Mouse (Mus musculus) heart, postnatal 4 days (tissue): Measurements from ENCODE around the gene Psma3. TPM values are rescaled to one million over a fixed set of nuclear protein-coding genes. Genes with fewer than 3 reads are reported as not detected.
"Not testable (repeated sequence)": the region's sequence is repeated elsewhere in the genome, so short reads cannot be mapped to it uniquely, and the experiment has no call there.

Experiments used
- DNase-seq: peaks from one replicate; pipeline ENCODE4 v3.0.0; 2021
- total RNA-seq, 2 experiments: library from RNA; stranded (reverse); gene quantifications; 2 replicates each; pipeline ENCODE4 v1.2.3; 2021

Gene Psma3
- total RNA-seq, 2 experiments from 2014 or later, result 257 to 261 TPM

- DNase-seq, result no peak
Measured at GRCm38 (mm10) chr12:71001456-71001855, 27.0 kb downstream of the Psma3 start.

- no peak for DNase-seq
Measured at GRCm38 (mm10) chr12:71003760-71004426, 29.5 kb downstream of the Psma3 start.

- DNase-seq, result no peak
Measured at GRCm38 (mm10) chr12:71006141-71006540, 31.7 kb downstream of the Psma3 start.

GRCm38 (mm10) chr12:71006901-71007300, 32.5 kb downstream of the Psma3 start:
- DNase-seq, result no peak

DNA sequence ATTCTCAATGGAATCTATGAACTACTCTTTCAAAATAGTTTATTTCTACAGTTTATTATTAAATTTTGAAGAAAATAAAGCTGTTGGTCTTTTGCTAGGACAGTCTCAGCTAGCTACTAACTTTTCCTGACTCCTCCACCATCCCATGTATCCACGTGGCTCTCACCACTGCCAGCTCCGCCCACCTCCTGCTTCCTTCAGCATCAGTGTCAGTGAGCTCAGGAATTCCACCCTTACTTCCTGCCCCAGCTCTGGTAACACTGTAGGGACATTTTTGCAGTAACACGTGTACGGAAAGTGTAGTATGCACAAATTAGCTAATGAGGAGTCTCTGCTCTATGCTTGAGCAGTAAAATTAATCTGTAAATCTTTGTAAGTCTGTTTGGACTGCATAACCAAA, 35.3 kb downstream of the Psma3 start:
- DNase-seq, result peak; percentile 62

- no peak for DNase-seq
Measured at GRCm38 (mm10) chr12:71014845-71015362, 40.5 kb downstream of the Psma3 start.

DNA sequence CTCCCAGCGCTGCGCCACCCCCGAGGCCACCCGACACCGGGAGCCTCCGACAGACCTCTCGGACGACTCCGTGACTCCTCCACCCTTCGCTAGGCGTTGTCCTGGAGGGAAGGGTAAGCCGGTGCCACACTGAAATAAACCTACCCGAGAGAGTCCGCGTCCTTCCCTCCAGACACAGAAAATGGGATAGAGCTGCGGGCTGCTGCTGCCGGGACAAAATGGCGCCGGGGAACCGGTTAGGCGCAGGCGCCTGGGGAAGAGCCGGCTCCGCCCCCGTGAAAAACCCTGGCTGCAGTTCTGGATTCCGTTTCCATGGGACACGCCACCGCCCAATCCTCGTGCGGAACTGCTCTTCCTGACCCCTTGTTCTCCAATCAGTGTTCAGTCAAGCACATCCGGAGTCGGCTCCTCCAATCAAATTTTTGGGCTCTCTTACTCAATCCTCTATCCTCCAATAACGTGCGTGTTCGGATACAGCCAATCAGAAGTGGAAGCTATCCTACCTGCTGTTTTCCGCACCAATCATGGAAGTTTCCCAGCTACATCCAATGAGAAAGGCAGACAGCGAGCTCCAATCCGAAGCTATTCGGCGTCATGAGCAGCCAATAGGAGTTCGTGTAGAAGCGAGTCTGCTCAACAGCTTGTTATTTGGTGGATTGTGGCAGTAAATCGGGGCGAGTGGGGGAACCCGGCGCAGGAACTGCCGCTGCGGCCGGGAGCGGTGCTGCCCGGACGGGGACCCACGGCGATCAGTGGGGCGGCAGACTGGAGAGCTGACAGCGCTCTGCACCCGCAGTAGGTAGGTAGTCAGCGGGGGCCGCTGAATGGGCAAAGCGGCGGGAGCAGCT, 41.2 kb downstream of the Psma3 start, which contains the start of gene Arid4a:
Gene Arid4a, plus strand, starts transcription at position 628 of the 848 bp plus-strand sequence.
- DNase-seq, result peak; percentile 95

DNA sequence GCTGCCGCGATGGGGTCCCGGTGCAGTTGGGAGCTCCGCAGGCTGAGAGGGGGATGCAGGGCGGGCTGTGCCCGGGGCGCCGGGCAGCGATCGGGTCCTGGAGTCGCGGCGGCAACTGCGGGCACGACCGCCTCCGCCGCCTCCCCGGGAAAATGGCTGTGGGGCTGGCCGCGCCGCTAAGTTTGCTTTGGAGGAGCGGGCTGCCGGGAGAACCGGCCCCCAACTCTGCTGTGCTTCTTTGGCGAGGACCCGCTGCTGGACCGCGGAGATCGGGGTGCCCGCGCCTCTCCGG, 41.7 kb downstream of the Psma3 start:
- DNase-seq, result no peak

DNA sequence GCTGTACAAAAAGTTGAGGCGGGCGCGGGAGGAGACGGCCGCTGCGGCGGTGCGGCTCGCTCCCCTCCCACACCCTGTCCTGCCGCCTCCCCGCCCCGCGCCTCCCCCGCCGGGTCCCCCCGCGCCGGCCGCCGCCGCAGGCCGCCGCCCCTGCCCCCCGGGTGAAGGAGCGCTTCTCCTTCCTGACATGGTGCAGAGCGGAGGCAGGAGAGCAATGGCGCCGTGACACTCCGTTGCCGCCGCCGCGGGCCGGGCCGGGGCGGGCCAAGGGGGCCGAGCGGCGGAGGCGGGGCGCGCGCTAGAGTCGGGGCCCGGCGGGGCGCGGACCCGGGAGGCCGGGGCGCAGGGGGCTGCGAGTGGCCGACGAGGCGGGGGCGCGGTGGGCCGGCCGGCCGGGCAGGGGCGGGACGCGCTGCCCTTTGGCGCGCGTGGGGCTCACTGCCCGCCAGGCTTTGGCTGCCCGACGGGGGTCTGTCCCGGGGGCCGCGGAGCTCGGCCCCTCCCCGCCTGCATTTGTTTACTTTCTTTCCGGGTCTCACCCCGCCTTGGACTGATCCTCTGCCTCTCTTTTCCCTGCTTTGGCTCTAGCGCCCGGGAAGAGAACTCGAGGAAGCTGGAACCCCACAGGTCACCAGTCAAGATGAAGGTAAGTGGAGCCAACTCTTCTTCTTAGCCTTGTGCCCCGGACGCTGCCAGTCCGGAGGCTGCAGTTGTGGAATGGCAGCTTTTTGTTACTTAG, 42.3 kb downstream of the Psma3 start:
- peak; percentile 57 for DNase-seq

GRCm38 (mm10) chr12:71017242-71017571, 42.8 kb downstream of the Psma3 start:
- no peak for DNase-seq

DNA sequence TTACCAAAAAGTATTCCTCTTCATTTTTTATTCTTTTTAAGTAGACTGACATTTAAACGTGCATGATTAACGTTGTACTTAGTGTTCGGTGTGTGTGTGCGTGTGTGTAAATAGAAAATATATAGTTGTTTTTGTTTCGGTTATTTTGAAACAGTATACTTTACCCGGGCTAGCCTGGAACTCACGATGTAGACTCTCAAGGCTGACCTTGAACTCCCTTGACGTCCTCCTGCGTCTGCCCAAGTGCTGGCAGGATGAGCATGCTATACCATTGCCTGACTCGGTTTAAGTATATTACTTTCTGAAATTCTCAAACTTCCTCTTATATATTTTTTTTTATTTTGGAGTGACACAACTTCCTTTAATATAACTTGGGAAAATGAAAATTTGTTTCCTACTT, 43.4 kb downstream of the Psma3 start:
- DNase-seq, result no peak

DNA sequence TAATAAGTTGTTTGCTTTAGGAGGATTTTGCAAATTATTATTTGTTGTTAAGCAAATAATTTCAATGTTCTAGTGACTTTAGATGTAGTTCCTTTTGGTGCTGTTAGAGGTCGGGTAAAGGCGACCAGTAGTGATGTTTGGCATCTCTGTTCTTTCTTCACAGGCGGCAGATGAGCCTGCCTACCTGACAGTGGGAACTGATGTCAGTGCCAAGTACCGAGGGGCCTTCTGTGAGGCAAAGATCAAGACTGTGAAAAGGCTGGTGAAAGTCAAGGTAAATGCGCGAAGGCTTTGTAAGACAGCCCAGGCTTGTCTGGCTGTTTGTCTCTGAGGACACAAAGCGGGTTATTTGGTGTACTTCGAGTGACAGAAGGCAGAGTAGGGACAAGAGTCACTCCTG, 44.8 kb downstream of the Psma3 start:
- DNase-seq, result no peak

GRCm38 (mm10) chr12:71024411-71024810, 50.0 kb downstream of the Psma3 start:
- DNase-seq, result no peak

- not testable (repeated sequence) for DNase-seq
Measured at GRCm38 (mm10) chr12:71028265-71028664, 53.8 kb downstream of the Psma3 start.

DNA sequence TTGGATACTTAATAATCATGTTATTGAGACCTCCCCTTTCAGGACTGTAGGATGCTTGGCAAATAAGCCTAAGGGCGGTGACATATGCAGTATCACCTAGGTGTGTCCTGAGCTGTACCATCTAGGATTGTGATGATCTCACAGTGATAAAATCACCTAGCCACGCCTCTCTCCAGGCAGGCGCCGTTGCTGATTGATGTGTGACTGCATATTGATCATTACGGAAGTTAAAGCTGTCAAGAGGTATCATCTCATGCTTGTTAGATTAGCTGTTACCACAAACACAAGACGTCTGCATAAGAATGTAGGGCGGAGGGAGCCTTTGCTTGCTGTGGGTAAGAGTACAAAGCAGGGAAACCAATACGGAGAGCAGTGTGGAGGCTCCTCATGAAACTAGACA, 55.8 kb downstream of the Psma3 start:
- DNase-seq, result no peak

DNA sequence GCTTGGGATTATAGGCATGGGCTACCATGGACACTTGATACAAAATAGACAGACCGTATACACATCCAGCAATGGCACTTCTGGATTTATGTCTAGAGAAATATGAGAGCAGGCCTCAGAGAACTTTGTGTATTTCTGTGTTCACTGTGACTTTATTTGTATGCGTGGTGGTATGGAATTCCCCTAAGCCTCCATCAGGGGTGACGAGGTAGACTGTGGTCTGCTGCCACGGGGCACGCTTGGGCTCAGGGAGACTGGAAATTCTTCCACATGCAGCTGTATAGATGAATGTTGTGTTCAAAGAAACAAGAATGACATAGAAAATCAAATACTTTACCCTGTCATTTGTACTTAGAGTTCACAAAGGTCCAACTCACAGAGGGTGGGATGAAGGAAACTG, 56.3 kb downstream of the Psma3 start:
- DNase-seq, result no peak

DNA sequence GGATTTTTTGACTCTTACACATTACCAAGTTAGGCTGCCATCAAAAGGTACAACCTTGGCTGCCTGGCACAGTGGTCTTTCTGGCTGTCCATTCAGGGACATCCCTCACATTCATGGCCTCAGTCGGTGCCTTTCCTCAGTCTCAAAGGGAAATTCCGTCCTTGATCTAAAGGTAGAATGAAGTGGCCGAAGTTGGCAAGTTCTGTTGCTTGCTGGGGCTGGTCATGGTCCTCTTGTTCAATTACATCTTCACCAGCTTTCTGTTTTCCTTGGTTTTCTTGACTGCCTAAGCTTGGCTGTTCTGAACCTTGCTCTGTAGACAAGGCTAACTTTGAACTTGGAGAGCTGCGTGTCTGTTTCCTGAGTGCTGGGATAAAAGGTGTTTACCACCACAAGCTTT, 61.4 kb downstream of the Psma3 start:
- DNase-seq, result no peak

DNA sequence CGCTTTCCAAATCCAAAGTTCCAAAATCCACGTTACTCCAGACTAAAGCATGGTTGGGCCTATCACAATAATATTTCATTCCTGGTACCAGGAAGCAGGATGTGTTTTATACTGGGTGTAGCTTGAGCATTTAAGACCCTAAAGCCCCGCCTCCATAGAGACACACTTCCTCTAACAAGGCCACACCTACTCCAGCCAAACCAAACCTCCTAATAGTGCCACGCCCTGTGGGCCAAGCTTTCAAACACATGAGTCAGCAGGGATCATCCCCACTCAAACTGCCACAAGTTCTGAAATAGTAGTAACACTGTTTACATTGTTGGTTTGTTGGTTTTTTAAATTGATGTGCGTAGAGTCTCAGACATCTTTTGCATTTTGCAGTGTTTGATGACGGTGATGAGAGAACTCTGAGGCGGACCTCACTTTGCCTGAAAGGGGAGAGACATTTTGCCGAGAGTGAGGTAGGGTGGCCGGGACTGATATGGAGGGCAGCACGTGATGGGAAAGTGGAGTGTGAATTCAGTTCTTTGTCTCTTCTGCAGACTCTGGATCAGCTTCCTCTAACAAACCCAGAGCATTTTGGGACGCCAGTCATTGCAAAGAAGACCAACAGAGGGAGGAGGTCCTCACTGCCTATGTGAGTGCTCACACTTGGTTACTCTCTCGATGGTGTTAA, 62.4 kb downstream of the Psma3 start:
- no peak for DNase-seq

GRCm38 (mm10) chr12:71040462-71040861, 66.0 kb downstream of the Psma3 start:
- DNase-seq, result peak; percentile 34

GRCm38 (mm10) chr12:71042451-71042850, 68.0 kb downstream of the Psma3 start:
- no peak for DNase-seq

GRCm38 (mm10) chr12:71043571-71043970, 69.2 kb downstream of the Psma3 start:
- DNase-seq, result no peak

DNA sequence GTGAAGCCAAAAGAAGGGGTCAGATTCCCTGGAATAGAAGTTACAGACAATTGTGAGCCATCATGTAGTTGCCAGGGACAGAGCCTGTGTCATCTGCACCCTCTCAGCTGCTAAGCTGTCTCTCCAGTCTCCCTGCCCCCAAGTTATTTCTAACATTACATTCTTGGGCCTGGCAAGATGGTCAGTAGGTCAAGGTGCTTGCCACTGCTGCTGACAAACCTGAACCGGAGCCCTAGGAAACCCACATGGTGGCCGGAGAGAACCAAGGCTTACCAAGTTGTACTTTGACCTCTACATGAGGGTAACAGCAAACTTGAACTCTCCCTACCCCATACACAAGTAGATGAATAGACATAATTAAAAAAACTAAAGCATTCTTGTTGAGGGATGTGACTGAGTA, 70.1 kb downstream of the Psma3 start:
- DNase-seq, result no peak
